Mouse (Mus musculus) left cerebral cortex, postnatal 36 days (tissue): ENCODE results near the gene Gm10487. TPM values are rescaled to one million over a fixed set of nuclear protein-coding genes. Genes with fewer than 3 reads are reported as not detected.
"Not testable (repeated sequence)": the region's sequence is repeated elsewhere in the genome, so short reads cannot be mapped to it uniquely, and the experiment has no call there.

ENCODE experiments used
- DNase-seq, 2 experiments: peaks; one replicate each; pipeline ENCODE4 v3.0.0; 2021 to 2022; ENCODE audit warnings: low spot score in 2 of 2, mixed read lengths in 1 of 2
- intact Hi-C: fragments of 180-260 bp; cut with DNase I; formaldehyde crosslinking; loops from one replicate; pipeline ENCODE4 v1.15.1; 2025
- total RNA-seq, 2 experiments: library from RNA; stranded (reverse); gene quantifications; 2 replicates each; pipeline ENCODE4 v1.2.3; 2021

The Gm10487 gene
- total RNA-seq, result not detected

- intact Hi-C loops, DNase-seq: not testable (repeated sequence)
Observed at GRCm38 (mm10) chrX:30843369-30843768, at the start of gene Gm10487. Gm10487 (minus strand) TSS chrX:30843469.
